Mouse (Mus musculus): ENCODE measurements at regions not wholly inside any gene's neighbourhood (a gene's known extent, or its start where the extent isn't known, plus 50 kb on each side); places are given as distances from the start of the nearest gene placed in this dataset.

DNA sequence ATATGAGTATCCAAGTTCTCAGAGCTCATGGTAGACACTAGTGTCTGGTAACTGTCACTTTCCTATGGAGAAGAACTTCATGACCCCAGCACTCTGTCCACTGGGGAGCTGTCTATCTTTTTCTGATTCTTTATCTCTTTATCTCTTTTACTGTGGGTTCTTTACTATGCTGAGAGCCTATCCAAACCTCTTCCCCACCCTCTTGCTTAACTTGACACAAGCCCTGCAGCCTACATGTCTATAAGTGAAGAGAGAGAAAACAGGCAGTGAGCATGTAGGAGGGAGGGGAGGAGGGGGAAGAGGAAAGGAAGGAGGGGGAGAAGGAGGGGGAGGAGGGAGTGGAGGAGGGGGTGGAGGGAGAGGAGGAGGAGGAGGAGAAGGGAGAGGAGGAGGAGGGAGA, 122.6 kb upstream of the Lhx8 start:
- in situ Hi-C loops (cut with MboI; ENCODE audit: low pct_ligation_motif_present, low pct_unique_long_range_greater_than_20kb, low sequenced_read_pairs) (no loop called here), dilution Hi-C loops (cut with MboI; ENCODE audit: extremely low pct_ligation_motif_present, extremely low pct_unique_long_range_greater_than_20kb, low sequenced_read_pairs) (no loop called here)
- no peak overlapping the region for H3K27ac ChIP-seq (ENCODE audit: insufficient read depth, low read depth)
- no peaks in the 10 kb centered on the region for H3K79me2 ChIP-seq (replicated peaks; ENCODE audit: control insufficient read depth, extremely low read depth, insufficient read depth, poor library complexity, severe bottlenecking)
- no peak overlapping the region for H3K4me3 ChIP-seq (replicated peaks in 1 of 3; ENCODE audit: low read depth in 2 of 3, low read length in 2 of 3, poor library complexity in 1 of 3)
- no peak for TF ChIP-seq TCF12 (IDR thresholded peaks at IDR 0.05; ENCODE audit: low read depth, low read length)
- TF ChIP-seq RAD21 (IDR thresholded peaks at IDR 0.05; ENCODE audit: low read depth, low read length): no peak
- TF ChIP-seq UBTF (IDR thresholded peaks at IDR 0.05; ENCODE audit: low read depth, low read length): no peak
- no peak for TF ChIP-seq MAX (IDR thresholded peaks at IDR 0.05; ENCODE audit: low read length)
- TF ChIP-seq ZNF384 (IDR thresholded peaks at IDR 0.05; ENCODE audit: low read depth, low read length): no peak
- TF ChIP-seq JUND (conservative IDR thresholded peaks at IDR 0.05; ENCODE audit: low read depth, low read length): no peak
- no peak for TF ChIP-seq NRF1 (IDR thresholded peaks at IDR 0.05; ENCODE audit: low read depth, low read length)
- DNase-seq (ENCODE audit: extremely low read depth): no peak
- H3K4me2 ChIP-seq (ENCODE audit: insufficient read depth, low read depth, poor library complexity, severe bottlenecking): no peak overlapping the region
- peaks cover 0 to 4% of the 10 kb centered on the region in 2 experiments; a peak in 1 of 4 replicates for H3K4me1 ChIP-seq (ENCODE audit: control insufficient read depth in 1 of 2, insufficient read depth in 2 of 2)
- peaks cover 2% of the 10 kb centered on the region for H3K9me3 ChIP-seq (replicated peaks; ENCODE audit: low read length)
- H3K36me3 ChIP-seq (replicated peaks in 1 of 2; ENCODE audit: control insufficient read depth in 1 of 2, insufficient read depth in 1 of 2, low read length in 1 of 2): peaks cover 0 to 2% of the 10 kb centered on the region in 2 experiments
- no peaks in the 10 kb centered on the region for H3K27me3 ChIP-seq (replicated peaks)
- H3K9ac ChIP-seq (ENCODE audit: insufficient read depth, low read depth): no peak overlapping the region

GRCm38 (mm10) chr3:154452585-154452984, 122.1 kb upstream of the Lhx8 start:
- H3K36me3 ChIP-seq (replicated peaks in 1 of 2; ENCODE audit: control insufficient read depth in 1 of 2, insufficient read depth in 1 of 2, low read length in 1 of 2): peaks cover 0 to 2% of the 10 kb centered on the region in 2 experiments
- peaks cover 2% of the 10 kb centered on the region for H3K9me3 ChIP-seq (replicated peaks; ENCODE audit: low read length)
- no peak for DNase-seq (ENCODE audit: extremely low read depth)
- H3K27me3 ChIP-seq (replicated peaks): no peaks in the 10 kb centered on the region
- dilution Hi-C loops (cut with MboI; ENCODE audit: extremely low pct_ligation_motif_present, extremely low pct_unique_long_range_greater_than_20kb, low sequenced_read_pairs) (no loop called here), in situ Hi-C loops (cut with MboI; ENCODE audit: low pct_ligation_motif_present, low pct_unique_long_range_greater_than_20kb, low sequenced_read_pairs) (no loop called here)
- no peak overlapping the region for H3K4me3 ChIP-seq (replicated peaks in 1 of 3; ENCODE audit: low read depth in 2 of 3, low read length in 2 of 3, poor library complexity in 1 of 3)
- no peak for TF ChIP-seq NRF1 (IDR thresholded peaks at IDR 0.05; ENCODE audit: low read depth, low read length)
- no peak for TF ChIP-seq UBTF (IDR thresholded peaks at IDR 0.05; ENCODE audit: low read depth, low read length)
- TF ChIP-seq POLR2AphosphoS2 (IDR thresholded peaks at IDR 0.05; ENCODE audit: low read depth, low read length): no peak
- TF ChIP-seq MAFK (IDR thresholded peaks at IDR 0.05; ENCODE audit: insufficient replicate concordance, low read length): no peak
- TF ChIP-seq SIN3A (IDR thresholded peaks at IDR 0.05; ENCODE audit: low read length): no peak
- TF ChIP-seq CTCF (conservative IDR thresholded peaks at IDR 0.05 in 1 of 2, IDR thresholded peaks at IDR 0.05 in 1 of 2; ENCODE audit: low read depth in 2 of 2, low read length in 2 of 2): no peak
- TF ChIP-seq MAZ (IDR thresholded peaks at IDR 0.05; ENCODE audit: low read depth, low read length): no peak
- TF ChIP-seq MXI1 (IDR thresholded peaks at IDR 0.05; ENCODE audit: low read depth, low read length): no peak
- TF ChIP-seq PAX5 (IDR thresholded peaks at IDR 0.05; ENCODE audit: low read length): no peak
- TF ChIP-seq TBP (conservative IDR thresholded peaks at IDR 0.05; ENCODE audit: low read depth, low read length): no peak
- TF ChIP-seq ZC3H11A (IDR thresholded peaks at IDR 0.05; ENCODE audit: low read depth, low read length): no peak
- no peak for TF ChIP-seq SMC3 (IDR thresholded peaks at IDR 0.05; ENCODE audit: low read depth, low read length)
- TF ChIP-seq CHD1 (IDR thresholded peaks at IDR 0.05; ENCODE audit: low read depth, low read length): no peak
- no peak for TF ChIP-seq HCFC1 (IDR thresholded peaks at IDR 0.05; ENCODE audit: low read depth, low read length)
- TF ChIP-seq NELFE (IDR thresholded peaks at IDR 0.05; ENCODE audit: low read depth, low read length): no peak
- no peak for TF ChIP-seq MAX (IDR thresholded peaks at IDR 0.05; ENCODE audit: low read length)
- no peaks in the 10 kb centered on the region for H3K79me2 ChIP-seq (replicated peaks; ENCODE audit: control insufficient read depth, extremely low read depth, insufficient read depth, poor library complexity, severe bottlenecking)
- H3K4me1 ChIP-seq (ENCODE audit: control insufficient read depth in 1 of 2, insufficient read depth in 2 of 2): peaks cover 0 to 4% of the 10 kb centered on the region in 2 experiments; a peak in 1 of 4 replicates
- no peak overlapping the region for H3K4me2 ChIP-seq (ENCODE audit: insufficient read depth, low read depth, poor library complexity, severe bottlenecking)
- no peak overlapping the region for H3K27ac ChIP-seq (ENCODE audit: insufficient read depth, low read depth)
- no peak overlapping the region for H3K9ac ChIP-seq (ENCODE audit: insufficient read depth, low read depth)

Measured in CH12.LX (cell line).